Mouse (Mus musculus): ENCODE data around the gene Utp11.

The Utp11 gene

DNA sequence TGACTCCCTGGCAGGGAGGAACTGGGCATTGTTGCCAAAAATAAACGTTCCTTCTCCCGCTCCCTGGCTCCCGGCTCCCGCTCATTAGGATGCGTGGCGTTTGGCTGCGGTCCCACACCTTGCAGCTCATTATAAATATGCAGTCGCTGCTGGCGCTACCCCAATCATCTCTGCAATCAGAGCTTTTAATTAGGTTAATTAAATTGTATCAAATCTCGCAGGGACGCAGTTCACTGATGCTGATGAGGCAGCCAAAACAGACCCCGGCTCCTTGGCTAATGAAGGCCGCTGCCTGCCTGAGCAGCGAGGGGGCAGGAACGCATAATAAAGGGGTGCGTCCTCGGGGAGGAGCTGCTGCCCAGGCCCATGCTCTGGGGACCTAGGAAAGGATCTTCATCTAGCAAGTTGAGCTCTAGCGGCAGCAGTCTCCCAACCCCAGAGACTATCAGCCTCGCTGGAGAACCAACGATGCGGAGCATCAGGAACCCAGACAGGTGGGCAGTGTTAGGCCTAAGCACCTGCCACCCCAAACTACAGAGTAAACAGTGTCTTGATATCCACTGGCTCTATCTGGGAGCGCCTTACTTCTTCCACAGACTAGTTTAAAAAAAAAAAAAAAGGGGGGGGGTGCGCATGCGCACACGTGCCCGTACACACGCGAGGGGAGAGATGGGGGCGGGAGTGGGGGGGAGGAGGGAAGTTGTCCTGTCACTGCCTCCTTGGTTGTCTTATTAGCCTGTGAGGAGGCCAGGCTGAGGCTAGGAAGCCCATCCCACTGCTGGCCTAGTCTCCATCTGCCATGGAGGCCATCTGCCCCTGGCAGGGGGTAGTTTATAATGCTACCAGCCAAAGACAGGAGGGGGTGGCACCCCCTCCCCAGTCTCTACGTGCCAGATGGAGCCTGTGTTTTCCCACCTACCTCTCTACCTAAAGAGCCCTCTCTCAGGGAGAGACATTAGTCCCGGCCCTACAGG lies 20.8 kb downstream of the Utp11 start:
- peak; percentile 21; the same call in 1 of the 2 replicates for ATAC-seq (ENCODE audit: low TSS enrichment)

DNA sequence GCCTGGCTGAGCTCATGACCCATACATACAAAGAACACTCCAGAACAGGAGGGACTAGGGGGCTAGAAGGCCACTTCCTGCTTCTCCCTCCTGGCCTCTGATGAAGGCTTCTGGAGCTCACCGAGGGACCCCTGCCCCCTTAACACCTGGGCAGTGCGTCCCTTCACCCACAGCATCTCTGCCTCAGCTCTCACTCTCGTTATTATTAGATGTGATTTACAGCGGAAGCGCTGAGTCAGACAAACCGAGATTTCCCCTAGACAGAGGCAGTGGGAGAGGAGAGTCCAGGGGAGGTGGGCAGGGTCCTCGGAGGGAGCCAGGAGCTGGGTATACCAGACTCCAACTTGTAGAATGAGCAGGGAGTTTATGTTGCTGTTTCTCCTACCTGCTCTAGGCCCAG lies 21.8 kb downstream of the Utp11 start:
- ATAC-seq (ENCODE audit: low TSS enrichment), result no peak

DNA sequence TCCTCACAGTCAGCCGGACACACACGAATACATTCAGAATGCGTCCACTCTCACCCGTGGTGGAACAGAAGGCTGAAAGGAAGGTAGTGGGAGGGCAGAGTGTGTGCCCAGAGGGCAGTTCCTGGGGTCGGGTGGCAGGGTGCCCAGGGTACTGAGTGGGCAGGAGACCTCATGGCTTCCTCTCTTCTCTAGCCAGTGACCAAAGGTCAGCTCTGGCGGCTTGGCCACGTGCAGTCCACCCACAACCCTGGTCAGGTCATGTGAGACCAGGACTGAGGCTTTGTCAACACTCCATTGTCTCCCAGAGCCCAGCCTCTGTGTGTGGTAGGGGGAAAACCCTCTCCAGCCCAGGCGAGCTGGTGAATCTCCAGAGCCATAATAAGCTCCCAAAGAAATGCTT lies 23.2 kb downstream of the Utp11 start:
- no peak for ATAC-seq (ENCODE audit: low TSS enrichment)

DNA sequence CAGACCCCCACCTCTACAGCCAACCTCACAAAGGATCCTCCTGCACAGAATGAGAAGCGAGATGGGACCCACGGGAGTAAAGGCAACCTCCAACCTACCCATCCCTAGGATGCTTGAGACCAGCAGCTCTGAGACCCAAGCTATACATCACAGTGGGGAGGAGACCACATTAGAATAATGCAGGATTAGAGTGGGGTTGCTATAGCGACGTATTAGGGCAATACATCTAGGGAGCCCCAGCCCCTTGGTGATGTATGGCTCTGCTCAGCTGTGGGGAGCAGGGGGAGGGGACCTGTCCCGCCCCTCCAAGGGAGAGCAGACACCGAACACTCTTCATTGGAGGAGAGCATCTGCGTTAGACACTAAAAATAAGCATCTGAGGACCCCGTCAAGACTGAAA lies 25.3 kb downstream of the Utp11 start:
- no peak for ATAC-seq (ENCODE audit: low TSS enrichment)

GRCm38 (mm10) chr4:124667476-124668033 lies 25.8 kb downstream of the Utp11 start:
- ATAC-seq (ENCODE audit: low TSS enrichment), result peak; percentile 29; the same call in 1 of the 2 replicates

DNA sequence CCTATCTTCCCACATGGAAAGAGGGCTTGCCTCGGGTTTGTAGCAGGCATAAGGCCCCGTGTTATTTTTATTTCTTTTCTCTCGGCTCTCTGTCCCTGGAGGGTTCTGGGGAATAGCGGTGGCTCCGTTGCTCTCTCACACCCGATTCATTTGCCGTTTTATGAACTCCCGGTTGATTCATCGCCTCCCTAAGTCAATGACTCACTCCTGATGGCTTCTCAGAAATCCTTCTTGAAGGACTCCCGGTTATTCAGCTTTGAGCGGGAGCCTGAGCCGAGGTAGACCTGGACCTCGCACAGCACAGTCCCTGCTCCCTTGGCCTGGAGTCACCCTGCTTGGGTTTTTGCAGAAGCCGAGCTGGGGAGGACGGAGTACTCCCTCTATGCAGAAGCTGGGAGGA lies 28.8 kb downstream of the Utp11 start:
- peak; percentile 31; the same call in 1 of the 2 replicates for ATAC-seq (ENCODE audit: low TSS enrichment)

DNA sequence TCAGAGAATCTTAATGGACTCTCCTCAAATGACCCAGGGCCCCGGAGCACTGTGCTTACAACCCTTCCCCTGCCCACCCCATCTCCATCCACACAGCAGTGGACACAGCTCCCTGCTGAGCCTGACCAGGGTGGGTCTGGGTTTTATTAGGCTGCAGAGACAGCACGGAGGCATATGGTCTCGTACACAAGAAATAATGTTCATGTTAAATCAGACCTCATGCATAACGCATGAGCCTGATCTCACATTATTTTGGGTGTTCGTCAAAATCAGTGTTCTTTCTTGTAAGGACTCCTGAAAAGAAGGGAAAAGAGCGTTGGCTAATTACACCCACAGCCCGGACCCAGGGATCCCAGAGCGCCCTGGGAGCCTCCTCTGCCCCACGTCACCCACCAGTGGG lies 29.2 kb downstream of the Utp11 start:
- ATAC-seq (ENCODE audit: low TSS enrichment), result 0 out of 2 replicates have a peak, but pooled peaks have one; percentile 5

DNA sequence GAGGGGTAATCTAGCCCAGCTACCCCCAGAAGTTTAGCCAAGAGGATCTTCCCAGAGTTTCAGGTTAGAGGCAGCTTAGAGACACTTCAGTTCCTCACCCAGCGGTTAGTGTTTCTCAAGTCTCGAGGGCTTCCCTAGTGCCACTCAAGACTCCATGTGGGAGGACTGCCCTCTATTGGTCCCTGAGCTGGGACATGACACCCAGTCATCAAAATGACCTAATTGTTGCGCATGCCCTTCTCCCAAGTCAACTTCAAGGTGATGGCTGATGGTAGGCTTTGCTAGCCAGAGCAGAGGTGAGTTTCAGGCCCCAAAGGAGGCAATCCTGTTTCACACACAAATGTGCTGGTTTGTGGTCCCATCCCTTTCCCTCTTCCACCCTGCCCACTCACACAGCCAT lies 30.4 kb downstream of the Utp11 start:
- no peak for ATAC-seq (ENCODE audit: low TSS enrichment)

- no peak for ATAC-seq (ENCODE audit: low TSS enrichment)
Observed at GRCm38 (mm10) chr4:124660603-124661002, 32.8 kb downstream of the Utp11 start.

GRCm38 (mm10) chr4:124659251-124660217 lies 33.9 kb downstream of the Utp11 start:
- no peak for ATAC-seq (ENCODE audit: low TSS enrichment)

DNA sequence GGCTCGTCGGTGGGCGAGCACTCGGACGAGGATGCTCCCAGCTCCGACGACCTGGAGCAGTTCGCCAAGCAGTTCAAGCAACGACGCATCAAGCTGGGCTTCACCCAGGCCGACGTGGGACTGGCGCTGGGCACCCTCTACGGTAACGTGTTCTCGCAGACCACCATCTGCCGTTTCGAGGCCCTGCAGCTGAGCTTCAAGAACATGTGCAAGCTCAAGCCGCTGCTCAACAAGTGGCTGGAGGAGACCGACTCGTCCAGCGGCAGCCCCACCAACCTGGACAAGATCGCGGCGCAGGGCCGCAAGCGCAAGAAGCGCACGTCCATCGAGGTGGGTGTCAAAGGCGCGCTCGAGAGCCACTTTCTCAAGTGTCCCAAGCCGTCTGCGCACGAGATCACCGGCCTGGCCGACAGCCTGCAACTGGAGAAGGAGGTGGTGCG lies 35.0 kb downstream of the Utp11 start:
- no peak for ATAC-seq (ENCODE audit: low TSS enrichment)

DNA sequence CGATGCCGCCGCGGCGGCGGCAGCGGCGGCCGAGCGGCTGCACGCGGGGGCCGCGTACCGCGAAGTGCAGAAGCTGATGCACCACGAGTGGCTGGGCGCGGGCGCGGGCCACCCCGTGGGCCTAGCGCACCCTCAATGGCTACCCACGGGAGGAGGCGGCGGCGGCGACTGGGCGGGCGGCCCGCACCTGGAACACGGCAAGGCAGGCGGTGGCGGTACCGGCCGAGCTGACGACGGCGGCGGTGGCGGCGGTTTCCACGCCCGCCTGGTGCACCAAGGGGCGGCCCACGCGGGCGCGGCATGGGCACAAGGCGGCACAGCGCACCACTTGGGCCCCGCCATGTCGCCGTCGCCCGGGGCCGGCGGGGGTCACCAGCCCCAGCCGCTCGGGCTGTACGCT lies 35.6 kb downstream of the Utp11 start:
- ATAC-seq (ENCODE audit: low TSS enrichment), result no peak

- ATAC-seq (ENCODE audit: low TSS enrichment), result peak; percentile 82
Observed at GRCm38 (mm10) chr4:124656854-124657650, 36.3 kb downstream of the Utp11 start.

GRCm38 (mm10) chr4:124656518-124656853 lies 36.9 kb downstream of the Utp11 start, which contains the start of gene Pou3f1:
Pou3f1 (plus strand) TSS chr4:124656807.
- peak; percentile 43; the same call in 1 of the 2 replicates for ATAC-seq (ENCODE audit: low TSS enrichment)

DNA sequence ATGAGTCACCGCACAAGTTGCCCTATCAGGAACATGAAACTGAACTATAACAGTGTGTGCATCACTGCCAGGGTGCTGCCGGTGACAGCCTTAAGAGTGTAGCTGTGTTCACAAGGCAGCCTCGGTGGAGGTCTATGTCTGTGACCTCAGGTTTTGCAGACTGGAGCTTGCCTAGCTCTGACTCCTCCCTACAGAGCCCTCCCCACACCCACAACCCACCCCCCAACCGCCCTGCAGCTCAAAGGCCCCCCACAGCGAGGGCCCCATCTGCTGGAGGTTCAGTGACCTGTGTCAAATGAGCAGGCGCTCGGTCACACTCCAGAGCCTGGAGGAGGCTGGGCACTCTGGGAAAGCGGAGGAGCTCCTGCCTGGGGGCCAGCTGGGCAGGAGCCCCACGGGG lies 40.5 kb downstream of the Utp11 start:
- ATAC-seq (ENCODE audit: low TSS enrichment), result no peak

DNA sequence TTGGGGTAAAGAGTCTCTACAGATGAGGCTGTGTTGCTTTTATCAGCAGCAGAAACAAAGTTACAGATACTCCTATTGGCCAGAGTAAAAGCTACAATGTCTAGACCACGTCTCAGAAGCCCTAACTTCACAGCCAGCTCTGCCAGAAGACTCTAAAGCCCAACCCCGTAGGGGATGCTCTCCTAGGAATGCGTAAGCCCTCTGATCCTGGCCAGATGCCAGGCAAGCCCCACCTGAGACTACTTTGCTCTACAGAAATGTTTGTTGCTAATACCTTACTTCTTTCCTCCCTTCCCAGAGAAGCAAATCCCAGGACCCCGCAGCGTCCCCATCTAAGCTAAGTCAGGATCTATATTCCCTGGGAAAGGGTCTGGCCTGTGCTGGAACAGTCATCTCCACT lies 45.5 kb downstream of the Utp11 start:
- no peak for ATAC-seq (ENCODE audit: low TSS enrichment)

DNA sequence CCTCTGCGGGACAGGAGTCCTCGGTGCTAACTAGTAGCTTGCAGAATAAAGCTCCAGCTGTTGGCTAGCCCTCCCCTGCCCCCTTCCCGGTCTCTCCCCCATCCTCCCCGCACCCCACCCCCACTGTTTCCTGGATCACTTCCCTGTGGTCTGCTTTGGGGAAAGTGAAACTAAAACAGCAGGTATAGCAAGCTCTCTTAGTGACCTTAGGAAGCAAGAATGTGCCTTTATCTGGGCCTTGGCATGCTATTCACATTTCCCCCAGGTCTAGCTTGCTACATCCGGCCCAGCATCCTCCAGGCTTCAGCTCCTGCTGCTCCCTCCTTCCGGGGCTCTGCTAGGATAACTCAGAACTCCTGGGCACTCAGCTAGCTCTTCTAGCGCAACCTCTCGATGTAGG lies 46.8 kb downstream of the Utp11 start:
- ATAC-seq (ENCODE audit: low TSS enrichment), result no peak

- ATAC-seq (ENCODE audit: low TSS enrichment), result no peak
Observed at GRCm38 (mm10) chr4:124644974-124645433, 48.4 kb downstream of the Utp11 start.

DNA sequence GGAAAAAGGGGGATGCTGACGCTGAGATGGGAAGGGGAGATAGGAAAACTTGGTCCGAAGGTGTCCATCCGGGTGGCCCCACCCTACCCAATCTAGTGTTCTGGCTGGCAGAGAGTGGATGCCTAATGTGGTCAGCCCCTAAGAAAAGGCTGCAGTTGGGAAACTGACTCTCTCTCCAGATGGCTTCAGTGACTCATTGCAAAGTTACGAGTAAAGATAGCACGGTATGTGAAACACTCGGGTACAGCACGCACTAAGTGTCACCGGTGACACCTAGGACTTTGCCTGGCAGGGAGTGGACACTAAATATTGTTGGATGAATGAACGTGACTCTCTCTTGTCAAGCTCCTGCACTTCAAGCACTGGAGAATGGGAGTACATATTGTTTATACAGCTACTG lies 49.5 kb downstream of the Utp11 start:
- ATAC-seq (ENCODE audit: low TSS enrichment), result peak; percentile 53

DNA sequence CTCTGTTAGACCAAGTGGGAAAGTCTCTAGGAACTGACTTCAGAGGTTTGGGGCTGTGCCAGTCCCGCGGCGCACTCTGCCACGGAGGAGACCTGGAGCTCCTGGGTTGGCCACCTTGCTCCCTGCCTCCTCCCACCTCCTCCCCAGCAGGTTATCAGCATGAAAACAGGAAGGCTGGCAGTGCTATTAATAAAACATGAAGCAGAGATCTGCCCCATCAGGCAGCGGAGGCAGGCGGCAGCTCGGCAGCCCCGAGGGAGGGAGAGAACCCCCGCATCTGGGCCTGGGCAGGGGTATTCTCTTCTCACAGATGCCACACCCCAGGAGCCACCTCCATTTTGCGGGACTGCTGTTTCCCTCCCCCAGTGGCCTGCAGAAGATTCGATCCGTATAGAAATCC lies 53.7 kb downstream of the Utp11 start:
- ATAC-seq (ENCODE audit: low TSS enrichment), result no peak

GRCm38 (mm10) chr4:124633281-124633680 lies 60.1 kb downstream of the Utp11 start:
- ATAC-seq (ENCODE audit: low TSS enrichment), result no peak
